Mouse (Mus musculus): Measurements from ENCODE around the gene Rin1.

Rin1 gene

DNA sequence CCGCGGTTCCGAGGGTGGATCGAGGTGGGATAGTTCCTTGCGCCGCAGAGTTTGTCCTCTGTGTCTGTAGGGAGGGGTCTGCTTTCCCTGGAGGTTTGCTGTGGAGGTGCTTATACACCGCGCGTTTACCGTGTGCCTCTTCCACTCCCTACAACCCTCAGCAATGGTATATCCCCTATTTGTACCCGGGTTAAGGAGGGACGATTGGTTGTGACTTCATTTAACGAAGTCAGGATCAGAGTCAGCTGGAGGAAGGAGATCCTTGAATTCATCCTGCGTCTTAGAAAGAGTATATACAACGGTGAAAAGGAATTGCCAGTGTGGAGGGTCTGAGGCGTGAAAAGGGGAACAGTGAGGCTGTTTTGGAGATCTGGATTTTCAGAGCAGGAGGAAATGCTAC, 8.7 kb upstream of the Rin1 start:
- DNase-seq (ENCODE audit: low spot score), result no peak

DNA sequence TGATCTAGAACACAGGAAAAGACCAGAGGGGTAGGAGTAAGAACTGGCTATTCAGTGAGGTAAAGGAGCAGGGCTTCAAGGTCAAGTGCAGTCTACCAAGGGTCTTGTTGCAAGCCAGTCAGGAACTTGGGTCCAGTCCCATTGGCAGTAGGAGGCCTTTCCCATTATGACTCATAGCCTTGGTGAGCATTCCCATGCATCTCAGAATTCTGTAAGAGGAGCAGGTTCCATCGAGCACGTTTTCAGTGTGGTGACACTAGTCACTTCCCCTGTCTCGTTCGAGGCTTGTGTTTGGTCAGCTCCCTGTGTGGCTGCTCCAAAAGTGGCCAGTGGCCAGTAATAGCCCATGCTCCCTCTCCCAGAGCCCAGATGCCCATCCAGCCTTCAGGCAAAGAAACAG, 4.8 kb upstream of the Rin1 start:
- no peak for DNase-seq (ENCODE audit: low spot score)

- DNase-seq (ENCODE audit: low spot score), result no peak
Observed at GRCm38 (mm10) chr19:5048138-5049056, 1.9 kb upstream of the Rin1 start.

DNA sequence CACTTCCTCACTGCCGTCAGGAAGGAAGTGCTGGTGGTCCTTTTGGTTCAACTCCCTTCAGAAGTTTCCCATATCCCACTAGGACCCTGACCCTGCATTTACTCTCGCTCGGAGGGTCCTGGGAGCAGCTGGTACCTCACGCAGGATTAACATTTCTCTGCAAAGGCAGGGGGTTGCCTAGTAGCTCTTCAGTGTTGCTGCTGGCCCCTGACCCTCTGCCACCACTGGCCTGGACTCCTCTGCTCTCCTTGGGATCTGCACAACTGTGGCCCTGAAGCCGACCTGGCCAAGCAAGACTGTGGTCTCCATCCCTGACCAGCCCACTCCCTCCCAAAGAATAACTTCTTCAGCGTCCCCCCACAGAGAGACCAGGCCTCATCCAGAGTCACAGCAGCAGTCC, 956 bp upstream of the Rin1 start:
- no peak for DNase-seq (ENCODE audit: low spot score)

GRCm38 (mm10) chr19:5051031-5051430, 750 bp downstream of the Rin1 start:
- no peak for DNase-seq (ENCODE audit: low spot score)

- DNase-seq (ENCODE audit: low spot score), result no peak
Observed at GRCm38 (mm10) chr19:5051515-5051914, 1.2 kb downstream of the Rin1 start.

DNA sequence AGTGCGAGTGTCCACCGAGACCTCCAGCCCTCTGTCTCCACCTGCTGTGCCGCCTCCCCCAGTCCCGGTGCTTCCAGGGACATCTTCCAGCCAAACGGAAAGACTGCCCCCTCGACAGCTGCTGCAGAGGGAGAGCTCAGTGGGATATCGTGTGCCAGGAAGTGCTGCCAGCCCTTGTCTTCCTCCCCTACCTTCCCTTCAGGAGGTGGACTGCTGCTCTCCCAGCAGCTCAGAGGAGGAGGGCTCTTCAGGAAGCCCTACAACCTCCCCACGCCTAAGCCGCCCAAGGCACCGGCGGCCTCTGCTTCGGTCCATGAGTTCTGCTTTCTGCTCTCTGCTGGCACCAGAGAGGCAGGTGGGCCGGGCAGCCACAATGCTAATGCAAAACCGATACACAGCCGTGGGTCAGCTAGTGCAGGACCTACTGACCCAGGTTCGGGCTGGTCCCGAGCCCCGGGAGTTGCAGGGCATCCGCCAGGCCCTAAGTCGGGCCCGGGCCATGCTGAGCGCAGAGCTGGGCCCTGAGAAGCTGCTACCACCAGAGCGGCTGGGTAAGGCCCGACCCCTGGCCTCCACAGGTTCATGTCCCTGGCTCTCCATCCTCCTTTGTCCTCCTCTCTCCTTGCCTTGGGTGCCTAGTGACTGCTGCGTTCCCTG, 2.0 kb downstream of the Rin1 start:
- DNase-seq (ENCODE audit: low spot score), result peak; percentile 41

DNA sequence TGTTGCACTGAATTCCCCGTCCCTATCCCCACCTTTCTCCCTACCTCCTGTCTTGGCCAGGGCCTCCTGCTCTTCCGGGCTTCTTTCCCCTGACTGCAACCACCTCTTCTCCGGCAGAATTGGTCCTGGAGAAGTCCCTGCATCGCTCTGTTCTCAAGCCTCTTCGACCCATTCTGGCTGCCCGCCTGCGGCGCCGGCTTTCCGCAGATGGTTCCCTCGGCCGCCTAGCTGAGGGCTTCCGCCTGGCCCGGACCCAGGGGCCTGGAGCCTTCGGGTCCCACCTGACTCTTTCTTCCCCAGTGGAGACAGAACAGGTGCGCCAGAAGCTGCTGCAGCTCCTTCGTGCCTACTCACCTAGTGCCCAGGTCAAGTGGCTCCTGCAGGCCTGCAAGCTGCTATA, 2.6 kb downstream of the Rin1 start:
- DNase-seq (ENCODE audit: low spot score), result no peak

GRCm38 (mm10) chr19:5053909-5054308, 3.6 kb downstream of the Rin1 start:
- DNase-seq (ENCODE audit: low spot score), result peak; percentile 85

GRCm38 (mm10) chr19:5056251-5056650, 6.0 kb downstream of the Rin1 start:
- peak; percentile 59 for DNase-seq (ENCODE audit: low spot score)

GRCm38 (mm10) chr19:5057876-5058775, 7.8 kb downstream of the Rin1 start:
- DNase-seq (ENCODE audit: low spot score), result no peak

GRCm38 (mm10) chr19:5058801-5059771, 8.8 kb downstream of the Rin1 start:
- DNase-seq (ENCODE audit: low spot score), result peak; percentile 57

DNA sequence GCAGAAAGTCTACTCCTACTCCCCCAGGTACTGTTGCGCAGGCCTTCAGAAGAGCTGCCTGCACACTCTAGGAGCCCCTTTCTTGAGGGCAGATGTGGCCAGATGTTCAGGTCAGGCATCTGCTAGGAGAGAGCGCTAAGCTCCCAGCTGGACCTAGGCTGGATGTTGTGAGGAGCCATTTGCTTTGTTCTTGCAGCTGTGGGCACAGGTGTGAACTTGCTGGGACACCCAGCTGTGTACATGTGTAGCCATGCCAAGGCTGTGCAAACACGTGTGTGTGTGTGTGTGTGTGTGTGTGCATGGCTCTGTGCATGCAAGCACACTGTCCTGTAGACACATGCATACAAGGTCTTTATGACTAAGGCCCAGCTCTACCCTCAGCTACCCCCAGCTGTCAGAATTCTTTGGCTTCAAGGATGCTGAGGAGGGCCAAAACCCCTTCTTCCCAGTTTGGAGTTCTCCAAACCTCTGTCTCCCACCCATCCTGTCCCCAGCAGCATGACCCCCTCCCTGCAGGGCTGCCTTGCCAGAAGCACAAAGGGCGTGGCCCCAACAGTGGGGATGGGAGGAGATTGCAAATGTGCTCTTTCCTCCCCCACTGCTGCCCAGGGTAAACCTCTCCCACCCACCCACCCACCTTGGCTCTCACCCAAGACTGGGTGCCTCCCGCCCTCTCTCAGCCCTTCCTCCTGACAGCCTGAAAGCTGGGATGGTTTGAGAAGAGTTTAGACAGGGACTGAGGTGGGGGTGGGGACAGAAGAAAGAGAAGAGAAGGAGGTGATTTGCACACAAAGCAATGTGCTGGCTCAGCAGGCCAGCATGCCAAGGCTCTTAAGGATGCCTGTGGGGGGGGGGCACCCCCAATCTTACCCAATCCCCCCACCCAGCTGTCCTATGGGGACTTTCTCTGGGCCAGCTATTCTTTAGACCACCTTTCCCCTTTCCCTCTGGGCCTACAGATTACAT, 10.4 kb downstream of the Rin1 start:
- DNase-seq (ENCODE audit: low spot score), result peak; percentile 63

DNA sequence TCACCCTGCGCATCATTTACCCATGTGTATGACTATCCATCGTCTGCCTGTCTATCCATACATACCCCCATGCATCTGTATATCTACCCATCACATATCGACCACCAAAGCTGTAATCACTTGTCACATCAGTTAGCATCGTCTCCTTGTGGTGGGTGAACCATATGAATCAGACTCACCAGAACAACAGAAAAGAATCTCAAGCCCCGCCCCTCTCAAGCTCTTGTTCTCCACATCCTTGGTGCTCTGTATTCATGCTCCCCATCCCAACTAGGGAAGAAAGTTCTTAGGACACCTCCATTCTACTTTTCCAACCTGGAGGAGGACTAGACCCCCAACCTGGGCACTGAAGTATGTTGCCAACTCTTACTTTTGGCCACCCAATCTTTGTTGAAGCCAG, 11.8 kb downstream of the Rin1 start:
- no peak for DNase-seq (ENCODE audit: low spot score)

DNA sequence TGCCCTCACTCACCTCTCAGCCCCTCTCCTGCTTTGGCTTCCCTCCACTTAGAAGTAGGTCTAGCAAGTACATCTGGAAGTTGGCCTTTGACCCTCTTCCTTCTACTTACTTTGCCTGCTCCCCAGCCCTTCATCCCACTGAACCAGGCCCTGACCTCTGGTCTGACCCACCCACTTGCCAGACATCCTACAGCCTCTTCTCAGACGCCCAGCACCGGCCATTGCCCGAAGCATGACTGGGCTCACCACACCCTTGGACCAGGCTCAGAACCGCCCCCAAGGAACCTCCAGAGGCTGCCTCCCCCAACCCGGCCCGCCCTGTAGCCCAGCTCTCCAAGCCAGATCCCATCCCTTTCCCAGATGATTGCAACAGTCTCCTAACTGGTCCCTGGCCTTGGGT, 12.2 kb downstream of the Rin1 start:
- peak; percentile 67 for DNase-seq (ENCODE audit: low spot score)

GRCm38 (mm10) chr19:5065104-5065503, 14.8 kb downstream of the Rin1 start:
- DNase-seq (ENCODE audit: low spot score), result peak; percentile 67

DNA sequence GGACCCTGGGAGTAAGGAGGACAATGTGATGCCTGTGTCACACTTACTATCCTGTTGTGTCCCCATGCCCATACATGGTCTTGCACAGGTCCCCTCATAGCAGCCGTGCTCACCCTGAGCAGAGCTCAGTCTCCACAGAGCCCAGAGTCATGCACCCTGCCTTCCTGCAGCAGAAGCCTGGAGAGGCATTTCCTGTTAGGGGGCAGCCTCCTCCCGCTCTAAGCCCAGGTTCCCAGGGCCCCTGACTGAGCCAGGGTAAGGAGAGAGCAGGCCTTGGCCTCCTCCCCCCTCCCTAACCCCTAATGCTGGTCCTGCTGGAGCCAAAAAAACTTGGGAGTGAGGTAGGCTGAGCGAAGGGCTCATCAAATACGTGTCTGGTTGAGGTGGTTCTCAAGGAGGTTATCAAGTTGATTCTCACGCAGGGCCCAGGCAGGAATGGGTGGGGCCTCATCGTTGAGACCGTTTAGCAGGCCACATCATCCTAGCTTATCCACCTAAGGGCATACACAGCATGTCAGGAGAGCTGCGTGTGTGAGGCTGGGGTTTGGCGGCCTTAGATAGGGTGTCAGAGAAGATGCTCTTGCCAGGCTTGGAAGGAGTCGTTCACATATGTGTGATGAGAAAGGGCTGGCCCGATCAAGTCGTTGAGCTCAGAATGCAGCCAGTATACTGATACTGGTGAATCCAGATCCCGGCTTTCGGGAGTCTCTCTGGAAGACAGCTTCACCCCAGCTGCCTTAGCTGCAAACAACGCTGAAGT, 16.9 kb downstream of the Rin1 start:
- peak; percentile 46 for DNase-seq (ENCODE audit: low spot score)

- peak; percentile 86 for DNase-seq (ENCODE audit: low spot score)
Observed at GRCm38 (mm10) chr19:5067867-5068569, 17.7 kb downstream of the Rin1 start, which contains the start of gene Cd248. Gene Cd248 (plus strand): TSS chr19:5068078.

Data from testis, postnatal 10 days (tissue).